Mouse (Mus musculus) kidney, postnatal 10 days (tissue): ENCODE data around the gene Lgr6.
A peak's percentile ranks its signal among the peaks of the same experiment; 100 is the strongest.

Experiments
- DNase-seq: peaks from one replicate; pipeline ENCODE4 v3.0.0; 2021; ENCODE audit warnings: mixed read lengths

Lgr6 gene

DNA sequence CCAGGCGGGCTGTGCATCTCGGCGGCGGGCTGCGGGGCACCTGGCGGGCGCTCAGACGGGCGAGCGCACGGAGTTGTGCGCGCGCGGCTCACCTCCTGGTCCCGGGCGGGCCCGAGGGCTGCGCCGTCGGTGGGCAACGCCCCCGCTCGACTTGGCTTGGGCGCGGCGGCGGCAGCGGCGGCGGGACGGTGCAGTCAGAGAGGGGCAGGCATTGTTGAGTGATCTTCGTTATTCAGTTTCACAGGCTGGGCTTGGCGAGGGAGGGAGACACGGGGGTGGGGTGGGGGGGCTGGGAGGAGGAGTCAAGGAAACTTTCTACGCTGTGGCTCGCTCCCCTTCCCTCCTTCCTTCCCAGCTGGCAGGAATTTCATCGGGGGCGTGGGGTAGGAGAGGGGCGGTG, at the start of gene Lgr6:
Lgr6 (minus strand) TSS at position 153 of the 400 bp plus-strand sequence.
- DNase-seq, result peak; percentile 39

GRCm38 (mm10) chr1:135154411-135154959, 49.4 kb upstream of the Lgr6 start:
- DNase-seq, result peak; percentile 81

DNA sequence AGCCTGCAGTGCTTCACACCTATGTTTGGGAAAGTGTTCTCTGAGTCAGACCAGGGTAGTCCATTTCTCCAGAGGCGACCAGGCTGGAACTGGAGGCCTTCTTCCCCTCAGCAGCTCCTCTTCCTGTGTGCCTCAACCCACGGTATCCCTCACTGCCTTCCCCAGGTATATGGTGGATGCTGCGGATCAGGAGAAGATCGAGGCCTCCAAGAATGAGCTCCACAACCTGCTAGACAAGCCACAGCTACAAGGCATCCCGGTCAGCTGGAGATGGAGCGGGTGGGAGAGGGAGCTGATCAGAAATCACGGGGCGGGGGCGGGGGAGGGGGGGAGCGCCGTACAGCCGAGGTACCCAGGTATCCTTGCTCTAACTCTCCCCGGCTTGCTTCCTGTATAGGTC, 48.9 kb upstream of the Lgr6 start:
- DNase-seq, result peak; percentile 13

- DNase-seq, result peak; percentile 10
Observed at GRCm38 (mm10) chr1:135148996-135149395, 43.9 kb upstream of the Lgr6 start.

DNA sequence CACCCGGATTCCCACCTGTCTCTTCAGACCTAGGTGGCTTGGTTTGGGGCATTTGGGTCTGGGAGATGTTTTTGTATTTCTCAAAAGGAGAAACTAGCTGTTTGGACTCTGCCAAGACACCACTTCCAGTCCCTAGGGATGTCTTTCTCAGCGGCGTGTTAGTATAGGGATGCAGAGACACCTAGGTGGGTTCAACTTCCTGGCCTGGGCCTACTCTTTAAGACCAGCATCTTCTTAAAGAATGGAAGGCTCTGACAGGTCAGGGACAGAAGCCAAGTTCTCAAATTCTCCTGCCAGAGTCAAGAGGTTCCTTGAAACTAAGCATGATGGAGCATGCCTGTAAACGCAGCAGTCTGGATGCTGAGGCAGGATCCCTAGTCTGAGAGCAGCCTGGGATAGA, 43.4 kb upstream of the Lgr6 start:
- no peak for DNase-seq

- DNase-seq, result no peak
Observed at GRCm38 (mm10) chr1:135147702-135148058, 42.6 kb upstream of the Lgr6 start.

DNA sequence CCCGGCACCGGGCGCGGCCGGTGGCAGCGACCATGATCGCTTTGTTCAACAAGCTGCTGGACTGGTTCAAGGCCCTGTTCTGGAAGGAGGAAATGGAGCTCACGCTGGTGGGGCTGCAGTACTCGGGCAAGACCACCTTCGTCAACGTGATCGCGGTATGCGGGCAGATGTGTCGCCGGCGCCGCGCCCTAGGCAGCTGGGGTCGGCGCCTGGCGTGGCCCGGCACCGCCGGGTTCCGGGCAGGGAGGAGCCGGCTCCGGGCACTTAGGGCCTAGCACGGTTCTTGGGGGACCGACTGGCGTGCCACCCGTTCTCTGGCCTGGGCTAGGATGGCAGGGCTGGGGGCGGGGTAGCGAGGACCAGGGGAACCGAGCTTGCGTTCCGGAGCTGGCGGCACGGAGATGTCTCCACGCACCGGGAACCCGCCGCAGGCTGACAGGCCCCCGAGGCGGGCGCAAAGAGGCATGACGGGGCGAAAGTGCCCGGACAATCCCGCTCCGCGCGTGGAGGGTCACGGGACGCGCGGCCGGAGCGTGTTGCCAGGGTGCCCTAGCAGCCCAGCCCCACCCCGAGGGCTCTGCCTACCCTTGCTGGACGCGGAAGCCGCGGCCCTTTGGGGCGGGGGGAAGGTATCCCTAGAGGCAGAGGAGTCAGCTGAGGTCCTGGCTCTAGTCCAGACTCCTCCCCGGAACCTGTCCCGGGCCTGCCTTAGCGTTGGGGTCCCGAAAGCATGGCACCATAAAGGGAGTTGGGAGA, 42.0 kb upstream of the Lgr6 start:
- DNase-seq, result peak; percentile 94

DNA sequence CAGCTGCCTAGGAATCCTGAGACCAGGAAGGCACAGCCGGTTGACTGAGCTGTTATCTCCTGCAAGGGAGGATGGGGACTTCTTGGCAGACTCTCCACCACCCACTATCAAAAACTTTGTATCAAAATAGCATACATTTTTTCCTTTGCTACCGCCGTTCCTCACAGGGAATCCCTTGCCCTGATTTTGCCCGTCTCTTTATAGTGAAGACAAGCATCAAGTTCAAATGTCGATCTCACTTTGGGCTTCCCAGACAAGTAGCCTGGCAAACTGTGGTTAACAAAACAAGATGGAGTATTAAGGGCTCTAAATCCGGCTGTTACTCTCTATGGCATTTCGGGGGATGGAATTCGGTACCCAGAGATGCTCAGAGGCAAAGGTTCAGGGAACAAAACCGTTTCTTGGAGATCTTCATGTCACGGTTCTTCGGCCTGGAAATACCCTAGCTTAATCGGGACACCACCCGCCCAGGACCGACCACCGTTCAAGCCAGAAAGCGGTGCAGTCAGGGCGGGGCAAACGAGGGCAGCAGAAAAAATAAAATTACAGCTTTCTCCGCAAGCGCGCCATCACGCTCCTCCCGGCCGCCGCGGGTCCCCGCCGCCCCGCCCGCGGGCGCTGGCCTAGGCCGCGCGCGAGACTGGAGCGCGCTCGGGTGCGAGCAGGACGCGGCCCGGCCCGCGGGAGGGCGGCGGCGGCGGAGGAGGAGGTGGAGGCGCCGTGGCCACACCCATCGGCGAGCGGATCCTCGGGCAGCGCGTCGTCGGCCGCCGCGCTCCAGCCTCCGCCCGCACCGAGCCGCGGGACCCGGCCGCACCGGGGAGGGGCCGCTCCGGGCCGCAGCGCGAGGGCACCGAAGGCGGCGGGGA, 41.2 kb upstream of the Lgr6 start, which contains the start of gene Arl8a:
Arl8a (plus strand) TSS at position 748 of the 869 bp plus-strand sequence.
- DNase-seq, result peak; percentile 93

DNA sequence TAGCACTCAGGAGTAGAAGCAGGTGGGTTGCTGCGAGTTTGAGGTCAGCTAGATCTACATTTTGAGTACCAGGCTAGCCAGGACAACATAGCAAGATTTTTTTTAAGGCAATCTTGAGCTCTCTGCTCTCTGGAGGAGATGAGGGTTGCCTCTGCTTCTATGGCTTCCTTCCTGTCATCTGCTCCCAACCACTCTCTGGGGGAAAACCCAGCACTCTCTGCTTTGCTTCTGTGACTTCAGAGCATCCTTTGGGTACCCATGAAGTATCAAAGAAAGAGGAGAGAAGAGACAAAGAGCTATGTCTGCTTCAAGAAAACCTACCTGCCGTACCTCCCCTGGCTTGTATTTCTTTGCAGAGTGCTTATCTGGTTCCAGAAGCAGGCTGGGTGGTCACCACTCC, 38.9 kb upstream of the Lgr6 start:
- no peak for DNase-seq

- DNase-seq, result no peak
Observed at GRCm38 (mm10) chr1:135142452-135142851, 37.4 kb upstream of the Lgr6 start.

DNA sequence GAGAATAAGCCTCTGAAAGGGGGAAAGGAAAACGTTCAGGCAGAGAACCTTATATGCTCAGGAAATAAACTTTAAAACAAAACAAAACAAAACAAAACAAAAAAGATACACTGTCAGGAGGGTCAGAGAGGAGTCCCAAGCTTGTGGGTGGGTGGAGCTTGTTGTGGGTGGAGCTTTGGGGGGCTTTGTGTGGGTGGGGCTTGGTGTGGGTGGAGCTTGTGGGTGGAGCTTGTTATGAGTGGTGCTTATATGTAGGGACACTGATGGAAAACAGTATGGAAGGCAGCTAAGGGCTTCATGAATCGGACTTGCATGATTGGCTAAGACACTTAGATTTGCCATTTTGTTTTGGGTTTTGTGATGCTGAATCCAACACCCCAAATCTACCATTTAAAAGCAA, 34.8 kb upstream of the Lgr6 start:
- DNase-seq, result no peak

DNA sequence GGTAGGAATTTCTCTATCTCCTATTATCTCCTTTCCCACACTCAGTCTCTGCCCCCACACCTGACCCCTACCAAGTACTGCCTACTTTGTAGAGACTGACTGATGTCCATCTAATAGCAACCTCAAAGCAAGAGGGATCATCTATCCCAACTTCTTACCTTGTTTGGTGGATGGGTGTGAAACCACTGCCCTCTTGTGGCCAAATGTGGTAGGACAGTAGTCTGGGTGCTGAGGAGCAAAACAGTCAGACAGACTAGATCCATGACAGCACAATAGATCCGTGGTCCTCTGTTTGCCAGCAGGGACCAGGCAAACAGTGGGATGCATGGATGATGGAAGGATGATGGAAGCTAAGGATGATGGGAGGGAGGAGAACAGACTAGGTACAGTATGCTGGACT, 31.4 kb upstream of the Lgr6 start:
- DNase-seq, result peak; percentile 78

GRCm38 (mm10) chr1:135135111-135135787, 30.2 kb upstream of the Lgr6 start:
- DNase-seq, result no peak

GRCm38 (mm10) chr1:135133678-135134435, 28.8 kb upstream of the Lgr6 start:
- no peak for DNase-seq

- DNase-seq, result no peak
Observed at GRCm38 (mm10) chr1:135132893-135133369, 27.9 kb upstream of the Lgr6 start.

DNA sequence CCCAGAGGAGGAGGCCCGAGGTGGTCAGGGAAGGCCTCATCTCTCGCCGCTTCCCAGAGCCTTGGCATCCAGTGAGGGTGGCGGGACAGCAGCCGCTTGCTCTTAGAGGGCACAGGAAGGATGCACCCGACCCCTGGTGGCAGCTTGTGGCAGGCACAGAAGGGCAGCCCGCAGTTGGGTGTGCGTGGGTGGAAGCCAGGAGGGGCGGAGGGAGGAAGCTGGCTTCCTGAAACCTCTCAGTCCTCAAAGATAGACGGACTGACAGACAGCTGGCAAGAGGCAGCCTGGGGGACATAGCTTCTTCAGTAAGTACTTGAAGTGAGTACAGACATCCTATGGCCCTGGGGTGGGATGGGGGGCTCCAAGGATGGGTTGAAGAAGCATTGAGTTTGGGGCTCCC, 27.4 kb upstream of the Lgr6 start, which contains the start of gene Ptpn7:
Ptpn7 (plus strand) TSS at position 228 of the 400 bp plus-strand sequence.
- DNase-seq, result peak; percentile 84

DNA sequence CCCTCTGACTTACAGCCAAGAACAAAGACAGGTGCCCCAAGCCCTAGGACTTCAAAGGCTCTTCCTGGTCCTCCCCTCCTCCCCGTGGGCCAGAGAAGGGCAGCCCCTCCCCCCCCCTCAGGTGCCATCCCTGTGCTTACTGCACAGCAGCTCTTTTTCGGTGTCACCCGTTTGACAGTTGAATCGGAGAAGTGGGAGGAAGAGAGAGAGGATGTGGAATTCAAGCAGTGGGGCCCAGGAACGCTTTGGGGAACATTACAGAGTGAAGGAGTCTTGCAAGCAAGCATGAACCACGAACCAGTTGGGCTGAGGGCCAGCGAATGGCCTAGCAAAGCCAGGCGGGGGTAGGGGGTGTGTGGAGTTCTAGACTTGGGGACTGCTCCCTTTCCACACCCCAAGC, 26.5 kb upstream of the Lgr6 start:
- no peak for DNase-seq

- DNase-seq, result peak; percentile 60
Observed at GRCm38 (mm10) chr1:135131034-135131433, 26.0 kb upstream of the Lgr6 start.

GRCm38 (mm10) chr1:135130376-135131018, 25.4 kb upstream of the Lgr6 start:
- no peak for DNase-seq

- DNase-seq, result no peak
Observed at GRCm38 (mm10) chr1:135129543-135130183, 24.6 kb upstream of the Lgr6 start.

DNA sequence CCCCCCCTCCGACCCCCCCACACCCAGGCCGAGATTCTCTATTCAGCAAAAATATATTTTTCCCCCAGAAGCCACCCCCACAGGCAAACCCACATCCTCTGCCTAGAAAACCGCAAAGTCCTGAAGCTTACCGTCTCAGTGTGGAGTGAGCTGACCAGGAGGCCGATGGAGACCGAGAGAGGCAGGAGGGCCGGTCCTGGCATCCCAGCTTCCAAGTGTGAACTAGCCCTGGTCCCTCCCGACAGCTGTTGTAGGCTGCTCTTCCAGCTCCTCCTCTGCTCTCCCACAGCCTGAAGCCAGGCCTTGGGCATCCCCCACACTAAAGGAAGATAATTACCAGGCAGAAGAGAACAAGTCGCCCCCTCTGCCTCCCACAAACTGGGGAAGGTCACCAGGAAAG, 23.9 kb upstream of the Lgr6 start:
- no peak for DNase-seq
